Mouse (Mus musculus) bone marrow macrophage, adult 2 months (primary cell): ENCODE measurements around the gene Wscd1. TPM values are rescaled to one million over a fixed set of nuclear protein-coding genes. Genes with fewer than 3 reads are reported as not detected.
"Not testable (repeated sequence)": the region's sequence is repeated elsewhere in the genome, so short reads cannot be mapped to it uniquely, and the experiment has no call there.

Experiments
- H3K27ac ChIP-seq: 2 replicates; pipeline ENCODE4 v1.5.1; 2012; ENCODE audit warnings: low read depth, low read length; ENCODE audit not compliant: insufficient read depth
- H3K4me1 ChIP-seq: 2 replicates; pipeline ENCODE4 v1.6.1; 2012; ENCODE audit warnings: low read length; ENCODE audit not compliant: control insufficient read depth, insufficient read depth
- H3K4me3 ChIP-seq: 2 replicates; pipeline ENCODE4 v1.5.1; 2012; ENCODE audit warnings: mild to moderate bottlenecking, low read length, moderate library complexity; ENCODE audit not compliant: insufficient read depth
- CTCF ChIP-seq: IDR thresholded peaks from 2 replicates; pipeline ENCODE4 v1.5.1; 2012; ENCODE audit warnings: low read depth, mild to moderate bottlenecking, low read length, moderate library complexity
- POLR2A ChIP-seq: IDR thresholded peaks from 2 replicates; pipeline ENCODE4 v1.6.1; 2012; ENCODE audit warnings: mild to moderate bottlenecking, low read depth, low read length, borderline replicate concordance
- polyA plus RNA-seq: library from polyadenylated mRNA; stranded (reverse); fragments of >200 nt; gene quantifications from 2 replicates; pipeline ENCODE4 v1.2.4, GENCODE M21; 2012; ENCODE audit not compliant: missing spikeins, insufficient read depth, insufficient read length

The Wscd1 gene
- polyA plus RNA-seq, 1 experiment = not detected

- Histone ChIP-seq H3K4me1 (no peaks in the 10 kb centered on the region), H3K27ac (no peak overlapping the region), H3K4me3 (no peak overlapping the region)
- TF ChIP-seq CTCF (no peak), POLR2A (no peak)
These were observed 70.2 kb downstream of the Wscd1 start for GRCm38 (mm10) chr11:71819901-71820300.

GRCm38 (mm10) chr11:71820847-71821246 is 71.1 kb downstream of the Wscd1 start:
- Histone ChIP-seq H3K4me1 (no peaks in the 10 kb centered on the region), H3K27ac (no peak overlapping the region), H3K4me3 (no peak overlapping the region)
- TF ChIP-seq POLR2A (no peak), CTCF (no peak)

GRCm38 (mm10) chr11:71821526-71821925 is 71.8 kb downstream of the Wscd1 start:
- not testable (repeated sequence) for H3K27ac ChIP-seq, H3K4me3 ChIP-seq, H3K4me1 ChIP-seq

GRCm38 (mm10) chr11:71822031-71822430 is 72.3 kb downstream of the Wscd1 start:
- H3K4me1 ChIP-seq = no peaks in the 10 kb centered on the region
- H3K4me3 ChIP-seq = no peak overlapping the region
- TF ChIP-seq CTCF (no peak), POLR2A (no peak)
- no peak overlapping the region for H3K27ac ChIP-seq

GRCm38 (mm10) chr11:71824971-71825370 is 75.3 kb downstream of the Wscd1 start:
- no peak for TF ChIP-seq CTCF
- TF ChIP-seq POLR2A = no peak
- Histone ChIP-seq H3K4me1 (no peaks in the 10 kb centered on the region), H3K4me3 (no peak overlapping the region), H3K27ac (no peak overlapping the region)
